Mouse (Mus musculus): Measurements from ENCODE around the gene Phkb.

Gene Phkb

GRCm38 (mm10) chr8:85944820-85945219, 104.1 kb downstream of the Phkb start:
- no peak for DNase-seq

- DNase-seq, result no peak
Measured at GRCm38 (mm10) chr8:85958391-85958790, 117.6 kb downstream of the Phkb start.

GRCm38 (mm10) chr8:85959880-85960279, 119.1 kb downstream of the Phkb start:
- no peak for DNase-seq

- DNase-seq, result peak in 1 of 2 experiments; percentile 3
Measured at GRCm38 (mm10) chr8:85977588-85978077, 136.9 kb downstream of the Phkb start.

GRCm38 (mm10) chr8:85992911-85993310, 152.2 kb downstream of the Phkb start:
- no peak for DNase-seq

- no peak for DNase-seq
Measured at GRCm38 (mm10) chr8:85993661-85994060, 152.9 kb downstream of the Phkb start.

GRCm38 (mm10) chr8:85995971-85996370, 155.2 kb downstream of the Phkb start:
- no peak for DNase-seq

- DNase-seq, result no peak
Measured at GRCm38 (mm10) chr8:86006485-86006884, 165.7 kb downstream of the Phkb start.

GRCm38 (mm10) chr8:86016806-86017205, 176.0 kb downstream of the Phkb start:
- DNase-seq, result no peak

- DNase-seq, result no peak
Measured at GRCm38 (mm10) chr8:86028646-86029312, 188.0 kb downstream of the Phkb start.

GRCm38 (mm10) chr8:86029451-86029850, 188.7 kb downstream of the Phkb start:
- DNase-seq, result no peak

- DNase-seq, result no peak
Measured at GRCm38 (mm10) chr8:86034662-86035365, 194.1 kb downstream of the Phkb start.

- DNase-seq, result no peak
Measured at GRCm38 (mm10) chr8:86035371-86035770, 194.6 kb downstream of the Phkb start.

GRCm38 (mm10) chr8:86038462-86038861, 197.7 kb downstream of the Phkb start:
- no peak for DNase-seq

- DNase-seq, result no peak
Measured at GRCm38 (mm10) chr8:86042049-86042448, 201.3 kb downstream of the Phkb start.

GRCm38 (mm10) chr8:86050882-86051281, 210.1 kb downstream of the Phkb start:
- DNase-seq, result no peak

GRCm38 (mm10) chr8:86052003-86052402, 211.2 kb downstream of the Phkb start:
- no peak for DNase-seq

GRCm38 (mm10) chr8:86058618-86059017, 217.9 kb downstream of the Phkb start:
- DNase-seq, result no peak

- DNase-seq, result no peak
Measured at GRCm38 (mm10) chr8:86059130-86059529, 218.4 kb downstream of the Phkb start.

GRCm38 (mm10) chr8:86063411-86063810, 222.7 kb downstream of the Phkb start:
- DNase-seq, result no peak

GRCm38 (mm10) chr8:86079433-86079832, 238.7 kb downstream of the Phkb start:
- DNase-seq, result no peak

- DNase-seq, result peak; percentile 8 to 31
Measured at GRCm38 (mm10) chr8:86083346-86083745, 242.6 kb downstream of the Phkb start.

GRCm38 (mm10) chr8:86086791-86087190, 246.0 kb downstream of the Phkb start:
- DNase-seq, result no peak

- DNase-seq, result no peak
Measured at GRCm38 (mm10) chr8:86087468-86087867, 246.7 kb downstream of the Phkb start.

All from lung, adult 18-20 months (tissue).